Mouse (Mus musculus): ENCODE results near the gene Fmnl2.

GRCm38 (mm10) chr2:52818944-52819343 is 38.7 kb upstream of the Fmnl2 start:
- TF ChIP-seq EP300 (IDR thresholded peaks at IDR 0.05) (no peak), CTCF (IDR thresholded peaks at IDR 0.05) (no peak)
